Mouse (Mus musculus) Patski (cell line): ENCODE data around the gene Mical1. TPM values are rescaled to one million over a fixed set of nuclear protein-coding genes. Genes with fewer than 3 reads are reported as not detected.

Experiments used
- ATAC-seq: fragments of 100-300 bp; one replicate; pipeline ENCODE4 v1.8.0; 2021
- CTCF ChIA-PET: fragments of 350-600 bp; sonication (Branson Sonifier 250); formaldehyde crosslinking; loops from one replicate; lab custom pipeline; 2022; ENCODE audit warnings: inconsistent platforms; lab: Charles Lee
- POLR2A ChIA-PET: fragments of 350-600 bp; sonication (Branson Sonifier 250); formaldehyde crosslinking; loops from one replicate; lab custom pipeline; 2022; ENCODE audit warnings: antibody characterized with exemption, inconsistent platforms; lab: Charles Lee
- DNase-seq: peaks from one replicate; pipeline ENCODE4 v3.0.0-alpha.2; 2011; ENCODE audit warnings: low read depth, low spot score
- H3K27me3 ChIP-seq: fragments of 371-371 bp; one replicate; pipeline ENCODE4 v1.5.1; 2021
- CTCF ChIP-seq: fragments of 100-300 bp; IDR thresholded peaks from one replicate; pipeline ENCODE4 v1.5.1; 2021
- in situ Hi-C: fragments of 300-500 bp; cut with MboI; formaldehyde crosslinking; loops from 3 replicates; pipeline ENCODE4 v1.11.1; 2018; ENCODE audit warnings: low pct_unique_long_range_greater_than_20kb, mixed read lengths
- polyA plus RNA-seq: library from polyadenylated mRNA; unstranded; gene quantifications from one replicate; pipeline ENCODE4 v1.2.3, GENCODE M21; 2021

Gene Mical1
- polyA plus RNA-seq: 16.6 TPM

- ChIA-PET POLR2A (interaction anchor here (1.5 to 1.6 kb wide), 2 partner anchors 14 to 26 kb away, joined by 4 to 9 read pairs; partner anchors contain the start of genes Ppil6, Smpd2 and Zbtb24), CTCF (interaction anchor here (1.2 kb wide), 1 partner anchor 13 kb away, joined by 3 read pairs; the partner anchor contains the start of genes Ppil6 and Smpd2)
- DNase-seq (no peak), ATAC-seq (peak; percentile 24)
- H3K27me3 ChIP-seq: no peaks in the 10 kb centered on the region
- no peak for TF ChIP-seq CTCF
- in situ Hi-C loops: no loop called here
Observed at GRCm38 (mm10) chr10:41476171-41477017, at the start of gene Mical1. Mical1 (plus strand) TSS chr10:41476314.

DNA sequence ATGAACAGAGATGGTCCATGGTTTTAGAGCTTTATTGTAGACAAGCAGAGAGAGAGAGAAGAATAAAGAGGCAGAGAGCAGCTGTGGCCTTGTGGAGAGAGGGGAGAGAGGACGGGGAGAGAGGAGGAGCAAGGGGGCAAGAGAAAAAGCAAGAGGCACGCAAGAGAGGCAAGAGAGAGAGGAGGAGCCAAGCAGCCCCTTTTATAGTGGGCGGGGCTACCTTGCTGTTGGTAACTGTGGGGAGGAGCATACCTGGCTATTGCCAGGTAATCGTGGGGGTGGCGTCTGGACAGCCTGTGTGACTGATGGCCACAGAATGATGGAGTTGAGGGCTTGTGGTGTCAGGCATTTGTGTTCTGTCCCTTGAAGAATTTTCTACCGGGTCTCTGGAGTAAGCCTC, 49.7 kb upstream of the Mical1 start:
- ATAC-seq (no peak), DNase-seq (no peak)
- ChIA-PET CTCF (no interaction called here), POLR2A (no interaction called here)
- TF ChIP-seq CTCF: no peak
- peaks cover 29% of the 10 kb centered on the region for H3K27me3 ChIP-seq
- in situ Hi-C loops: no loop called here

DNA sequence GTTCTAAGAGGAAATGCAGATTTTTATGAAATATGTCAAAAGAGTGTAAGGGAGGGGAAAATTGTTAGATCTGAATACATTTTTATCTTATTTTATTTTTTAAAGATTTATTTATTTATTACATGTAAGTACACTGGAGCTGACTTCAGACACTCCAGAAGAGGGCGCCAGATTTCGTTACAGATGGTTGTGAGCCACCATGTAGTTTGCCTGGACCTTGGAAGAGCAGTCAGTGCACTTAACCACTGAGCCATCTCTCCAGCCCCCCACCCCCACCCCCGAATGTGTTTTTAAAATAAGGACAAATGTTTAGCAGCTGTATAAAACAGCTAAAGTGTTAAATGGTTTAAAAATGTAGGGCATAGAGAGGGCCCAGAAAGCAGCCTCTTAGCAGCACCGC, 41.5 kb upstream of the Mical1 start:
- ATAC-seq (no peak), DNase-seq (no peak)
- POLR2A ChIA-PET: interaction anchor here (1.2 kb wide), 1 partner anchor 11 kb away, joined by 4 read pairs; no protein-coding TSS in a partner anchor
- CTCF ChIA-PET: interaction anchor here (0.8 to 1.6 kb wide), 4 partner anchors 11 to 55 kb away, joined by 3 to 16 read pairs (median 5); partner anchors contain the start of gene Zbtb24
- in situ Hi-C loops: no loop called here
- H3K27me3 ChIP-seq: peaks cover 12% of the 10 kb centered on the region
- TF ChIP-seq CTCF: peak; percentile 65

DNA sequence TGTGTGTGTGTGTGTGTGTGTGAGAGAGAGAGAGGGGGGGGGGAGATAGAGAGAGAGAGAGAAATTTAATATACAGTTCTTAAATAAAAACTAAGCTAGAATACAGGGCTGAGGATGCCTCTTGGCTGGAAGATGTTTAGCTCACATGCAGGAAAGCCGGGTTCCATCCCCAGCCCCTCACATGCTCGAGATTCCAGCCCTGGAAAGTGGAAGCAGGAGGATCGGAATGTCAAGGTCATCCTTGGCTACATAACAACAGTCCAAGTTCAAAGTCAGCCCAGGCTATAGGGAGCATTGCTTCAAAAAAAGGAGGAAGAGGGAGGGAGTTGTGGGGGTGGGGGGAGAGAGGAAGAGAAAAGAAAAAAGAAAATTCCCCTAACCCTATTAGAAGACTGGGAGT, 41.0 kb upstream of the Mical1 start:
- in situ Hi-C loops: no loop called here
- H3K27me3 ChIP-seq: peaks cover 9% of the 10 kb centered on the region
- POLR2A ChIA-PET: interaction anchor here (0.6 to 1.2 kb wide), 2 partner anchors 11 to 43 kb away, joined by 3 to 4 read pairs; no protein-coding TSS in a partner anchor
- DNase-seq (no peak), ATAC-seq (no peak)
- no peak for TF ChIP-seq CTCF
- CTCF ChIA-PET: interaction anchor here (0.8 to 1.6 kb wide), 3 partner anchors 11 to 16 kb away, joined by 3 to 16 read pairs (median 7); partner anchors contain the start of gene Zbtb24

- TF ChIP-seq CTCF: no peak
- H3K27me3 ChIP-seq: peaks cover 15% of the 10 kb centered on the region
- CTCF ChIA-PET: interaction anchor here (3.9 kb wide), 1 partner anchor 13 kb away, joined by 16 read pairs; no protein-coding TSS in a partner anchor
- no peak for ATAC-seq
- in situ Hi-C loops: no loop called here
- no peak for DNase-seq
- POLR2A ChIA-PET: no interaction called here
Observed at GRCm38 (mm10) chr10:41448216-41448615, 27.9 kb upstream of the Mical1 start.

GRCm38 (mm10) chr10:41449684-41450083, 26.4 kb upstream of the Mical1 start:
- POLR2A ChIA-PET: interaction anchor here (0.5 to 2.7 kb wide), 4 partner anchors 12 to 544 kb away, joined by 3 to 9 read pairs (median 4); partner anchors contain the start of genes Mical1, Ppil6 and Smpd2
- in situ Hi-C loops: no loop called here
- DNase-seq: no peak
- no peak for TF ChIP-seq CTCF
- CTCF ChIA-PET: interaction anchor here (1.0 to 3.9 kb wide), 2 partner anchors 15 to 56 kb away, joined by 6 to 16 read pairs; no protein-coding TSS in a partner anchor
- no peak for ATAC-seq
- H3K27me3 ChIP-seq: peaks cover 15% of the 10 kb centered on the region

GRCm38 (mm10) chr10:41450137-41450670, 25.9 kb upstream of the Mical1 start, which contains the start of gene Zbtb24:
Zbtb24 (plus strand) TSS chr10:41450383.
- ChIA-PET CTCF (interaction anchor here (0.6 to 3.9 kb wide), 3 partner anchors 15 to 240 kb away, joined by 3 to 16 read pairs (median 3); no protein-coding TSS in a partner anchor), POLR2A (interaction anchor here (1.0 to 2.7 kb wide), 4 partner anchors 12 to 40 kb away, joined by 3 to 9 read pairs (median 5); partner anchors contain the start of genes Mical1, Ppil6 and Smpd2)
- no peak for TF ChIP-seq CTCF

DNA sequence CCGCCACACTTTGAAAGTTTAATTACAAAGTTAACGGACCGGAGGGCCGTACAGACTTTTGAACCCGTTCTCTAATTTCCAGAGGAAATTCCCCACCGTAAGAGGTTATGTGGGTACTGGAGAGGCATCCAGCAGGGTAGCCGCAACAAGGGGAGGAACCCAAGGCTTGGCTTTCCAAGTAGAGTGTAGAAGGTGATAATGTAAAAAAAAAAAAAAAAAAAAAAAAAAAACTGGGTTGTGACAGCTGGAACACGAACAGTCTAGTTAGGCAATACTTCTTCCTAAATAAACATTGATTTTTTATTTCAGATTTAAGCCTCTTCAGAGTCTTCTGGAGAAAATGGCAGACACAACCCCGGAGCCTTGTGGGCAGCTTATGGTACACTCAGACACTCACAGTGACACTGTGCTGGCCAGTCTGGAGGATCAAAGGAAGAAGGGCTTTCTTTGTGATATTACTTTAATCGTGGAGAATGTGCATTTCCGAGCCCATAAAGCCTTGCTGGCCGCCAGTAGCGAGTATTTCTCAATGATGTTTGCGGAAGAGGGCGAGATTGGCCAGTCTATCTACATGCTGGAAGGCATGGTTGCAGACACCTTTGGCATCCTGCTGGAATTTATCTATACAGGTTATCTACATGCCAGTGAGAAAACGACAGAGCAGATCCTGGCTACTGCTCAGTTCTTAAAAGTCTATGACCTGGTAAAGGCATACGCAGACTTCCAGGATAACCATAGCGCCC, 25.2 kb upstream of the Mical1 start:
- in situ Hi-C loops: no loop called here
- ChIA-PET POLR2A (interaction anchor here (1.0 to 2.7 kb wide), 4 partner anchors 11 to 39 kb away, joined by 3 to 9 read pairs (median 5); partner anchors contain the start of genes Mical1, Ppil6 and Smpd2), CTCF (interaction anchor here (0.6 to 1.3 kb wide), 3 partner anchors 16 to 239 kb away, joined by 3 read pairs; no protein-coding TSS in a partner anchor)
- no peak for ATAC-seq
- no peak for TF ChIP-seq CTCF
- peaks cover 11% of the 10 kb centered on the region for H3K27me3 ChIP-seq
- DNase-seq: no peak

More at GRCm38 (mm10) chr10:41450137-41450670, 25.9 kb upstream of the Mical1 start, which contains the start of gene Zbtb24:
- in situ Hi-C loops: no loop called here
- DNase-seq (peak; percentile 67), ATAC-seq (peak; percentile 88)
- H3K27me3 ChIP-seq: peaks cover 15% of the 10 kb centered on the region

GRCm38 (mm10) chr10:41451656-41452055, 24.5 kb upstream of the Mical1 start:
- H3K27me3 ChIP-seq: peaks cover 6% of the 10 kb centered on the region
- in situ Hi-C loops: no loop called here
- ChIA-PET CTCF (interaction anchor here (1.3 kb wide), 1 partner anchor 17 kb away, joined by 3 read pairs; no protein-coding TSS in a partner anchor), POLR2A (interaction anchor here (2.7 kb wide), 1 partner anchor 24 kb away, joined by 9 read pairs; the partner anchor contains the start of gene Mical1)
- no peak for TF ChIP-seq CTCF
- no peak for DNase-seq
- ATAC-seq: no peak
